Mouse (Mus musculus): ENCODE measurements at regions not wholly inside any gene's neighbourhood (a gene's known extent, or its start where the extent isn't known, plus 50 kb on each side); places are given as distances from the start of the nearest gene placed in this dataset.

DNA sequence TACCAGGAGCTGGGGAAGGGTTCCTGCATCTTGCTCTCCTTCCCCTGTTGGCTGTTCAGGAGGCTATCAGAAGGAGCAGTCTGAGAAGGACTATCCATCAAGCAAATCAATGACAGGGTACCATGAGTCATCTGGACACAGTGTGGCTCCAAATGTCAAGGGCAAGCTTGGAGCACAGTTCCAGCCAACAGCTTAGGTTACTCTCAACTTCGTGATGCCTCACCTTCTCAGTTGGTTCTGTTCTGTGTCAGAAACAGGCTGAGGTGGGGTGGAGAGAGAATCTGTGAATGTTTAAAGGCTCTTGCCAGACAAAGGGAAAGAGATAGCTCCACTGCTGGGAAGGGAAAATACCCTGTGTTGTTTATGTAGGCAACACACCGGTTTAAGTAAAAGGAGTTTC, 141.9 kb downstream of the Ube2e3 start:
- TF ChIP-seq POLR2A (IDR thresholded peaks at IDR 0.05; ENCODE audit: insufficient read depth, low read depth, low read length) (no peak), EP300 (IDR thresholded peaks at IDR 0.05; ENCODE audit: insufficient read depth, low read depth, low read length) (no peak)

Data from heart, adult 2 months (tissue).